Mouse (Mus musculus) layer of hippocampus, adult 8-10 months (tissue): ENCODE data around the gene Rcor3. TPM values are rescaled to one million over a fixed set of nuclear protein-coding genes. Genes with fewer than 3 reads are reported as not detected.
A peak's percentile ranks its signal among the peaks of the same experiment; 100 is the strongest.

ENCODE experiments used
- DNase-seq, 2 experiments: peaks; one replicate each; pipeline ENCODE4 v3.0.0; 2022; ENCODE audit warnings: low spot score in 2 of 2
- total RNA-seq, 4 experiments: library from RNA; stranded (reverse); gene quantifications; 2 replicates each; pipeline ENCODE4 v1.2.4; 2022

Gene Rcor3
- total RNA-seq, 4 experiments from 2014 or later: 47.3 to 58.1 (median 49.5) TPM

- no peak for DNase-seq
These were observed 67.2 kb downstream of the Rcor3 start for GRCm38 (mm10) chr1:192070618-192071051.

- DNase-seq: no peak
These were observed 67.8 kb downstream of the Rcor3 start for GRCm38 (mm10) chr1:192069971-192070591.

- DNase-seq: no peak
These were observed 69.7 kb downstream of the Rcor3 start for GRCm38 (mm10) chr1:192068188-192068587.

GRCm38 (mm10) chr1:192066956-192067355 lies 70.9 kb downstream of the Rcor3 start:
- DNase-seq: no peak

- DNase-seq: no peak
These were observed 74.5 kb downstream of the Rcor3 start for GRCm38 (mm10) chr1:192063209-192063946.

- no peak for DNase-seq
These were observed 75.2 kb downstream of the Rcor3 start for GRCm38 (mm10) chr1:192062682-192063081.

- DNase-seq: peak; percentile 74 to 80
These were observed 76.1 kb downstream of the Rcor3 start for GRCm38 (mm10) chr1:192061666-192062306.

- no peak for DNase-seq
These were observed 79.0 kb downstream of the Rcor3 start for GRCm38 (mm10) chr1:192058911-192059310.

- no peak for DNase-seq
These were observed 84.1 kb downstream of the Rcor3 start for GRCm38 (mm10) chr1:192053726-192054125.

GRCm38 (mm10) chr1:192052986-192053385 lies 84.9 kb downstream of the Rcor3 start:
- DNase-seq: no peak

GRCm38 (mm10) chr1:192052461-192052860 lies 85.4 kb downstream of the Rcor3 start:
- DNase-seq: no peak

Other genes starting within 250 kb of the Rcor3 start
- 10 to 100 TPM; 24.2 to 37.1 (median 30.2) TPM for gene Slc30a1, start 231.3 kb downstream of the Rcor3 start, total RNA-seq
- under 1 TPM in 3 of 4 experiments, not detected in 1; 0.11 to 0.45 (median 0.19) TPM for gene Rd3, start 160.7 kb downstream of the Rcor3 start, total RNA-seq
- gene Traf5, start 45.5 kb downstream of the Rcor3 start, total RNA-seq: 1 to 10 TPM; 1.8 to 6.8 (median 5.4) TPM
- 10 to 100 TPM; 28.9 to 35.3 (median 32.4) TPM for gene Kcnh1, start 52.7 kb upstream of the Rcor3 start, total RNA-seq